In genomic region chr3:17327706-17328105, GRCm38 (mm10) we compare ENCODE assay signal across 16 mouse cellular contexts.
DNase-seq lines count a peak whose midpoint lies in the region; ATAC-seq lines count a peak whose summit lies in the region.
"Had no signal": no experiment of that assay in that cellular context is flagged by ENCODE, and none has a peak within 500 bp of the region (broad histone marks: within the 10 kb centered on the region; RNA-seq: fewer than 3 reads in every experiment).

No protein-coding gene starts in this region.

- ATAC-seq in forebrain, embryonic 13.5 days: no peak
- ATAC-seq in hindbrain, embryonic 11.5 days (ENCODE audit: low FRiP score): peak; percentile 46
- ATAC-seq in midbrain, embryonic 12.5 days (ENCODE audit: low FRiP score, low read depth): peak; percentile 78
- peak; percentile 51 for ATAC-seq in neural tube, embryonic 15.5 days (ENCODE audit: low FRiP score)
- ATAC-seq: inflammation-experienced regulatory T-cells, adult 6 months had no signal

- H3K9ac ChIP-seq in forebrain, embryonic 13.5 days: no peak overlapping the region
- H3K9ac ChIP-seq in hindbrain, embryonic 11.5 days (ENCODE audit: low read depth, low read length): no peak overlapping the region
- H3K9ac ChIP-seq in midbrain, embryonic 12.5 days (replicated peaks): 0 out of 2 replicates have a peak overlapping the region, but pooled peaks have one; percentile 20
- H3K9ac ChIP-seq in neural tube, embryonic 15.5 days (replicated peaks): peak overlapping the region; percentile 1
- H3K9ac ChIP-seq: heart, embryonic 15.5 days; kidney, embryonic 15.5 days; liver, embryonic 15.5 days; stomach, embryonic 15.5 days had no signal

- intact Hi-C loops in left cerebral cortex, postnatal 14 days (cut with DNase I): loop anchor here (10.0 kb wide), 1 partner anchor 393 kb away; no protein-coding TSS in a partner anchor

- no peak overlapping the region for H3K4me3 ChIP-seq in forebrain, embryonic 13.5 days
- H3K4me3 ChIP-seq in hindbrain, embryonic 11.5 days (ENCODE audit: low read depth, low read length): no peak overlapping the region
- no peak overlapping the region for H3K4me3 ChIP-seq in midbrain, embryonic 12.5 days
- no peak overlapping the region for H3K4me3 ChIP-seq in neural tube, embryonic 15.5 days (replicated peaks)
- H3K4me3 ChIP-seq: heart, embryonic 15.5 days; kidney, embryonic 15.5 days; liver, embryonic 15.5 days; stomach, embryonic 15.5 days had no signal

- WGBS in forebrain, embryonic 13.5 days: 61% methylated on average over 4 of the region's 4 CpGs
- 73% methylated on average over 4 of the region's 4 CpGs for WGBS in hindbrain, embryonic 11.5 days
- 57% methylated on average over 4 of the region's 4 CpGs for WGBS in midbrain, embryonic 12.5 days
- WGBS in neural tube, embryonic 15.5 days: 44% methylated on average over 4 of the region's 4 CpGs

- H3K27me3 ChIP-seq in forebrain, embryonic 13.5 days: no peaks in the 10 kb centered on the region
- no peaks in the 10 kb centered on the region for H3K27me3 ChIP-seq in hindbrain, embryonic 11.5 days (ENCODE audit: control insufficient read depth, insufficient read depth, low read length)
- H3K27me3 ChIP-seq in midbrain, embryonic 12.5 days: no peaks in the 10 kb centered on the region
- no peaks in the 10 kb centered on the region for H3K27me3 ChIP-seq in neural tube, embryonic 15.5 days (replicated peaks)
- H3K27me3 ChIP-seq: heart, embryonic 15.5 days; kidney, embryonic 15.5 days; liver, embryonic 15.5 days; stomach, embryonic 15.5 days had no signal

- peak overlapping the region; percentile 36 for H3K27ac ChIP-seq in forebrain, embryonic 13.5 days
- H3K27ac ChIP-seq in hindbrain, embryonic 11.5 days (ENCODE audit: low read depth, low read length): peak overlapping the region; percentile 54
- H3K27ac ChIP-seq in midbrain, embryonic 12.5 days (replicated peaks): peak overlapping the region; percentile 80
- H3K27ac ChIP-seq in neural tube, embryonic 15.5 days (replicated peaks): peak overlapping the region; percentile 89
- H3K27ac ChIP-seq: heart, embryonic 15.5 days; kidney, embryonic 15.5 days; liver, embryonic 15.5 days; stomach, embryonic 15.5 days had no signal

- H3K4me2 ChIP-seq in forebrain, embryonic 13.5 days: no peak overlapping the region
- H3K4me2 ChIP-seq in hindbrain, embryonic 11.5 days (replicated peaks; ENCODE audit: low read depth, low read length): no peak overlapping the region
- peak overlapping the region; percentile 23; the same call in 1 of the 2 replicates for H3K4me2 ChIP-seq in midbrain, embryonic 12.5 days (replicated peaks)
- peak overlapping the region; percentile 35; the same call in 1 of the 2 replicates for H3K4me2 ChIP-seq in neural tube, embryonic 15.5 days
- H3K4me2 ChIP-seq: heart, embryonic 15.5 days; kidney, embryonic 15.5 days; liver, embryonic 15.5 days; stomach, embryonic 15.5 days had no signal

- H3K9me3 ChIP-seq in forebrain, embryonic 13.5 days (replicated peaks): no peaks in the 10 kb centered on the region
- H3K9me3 ChIP-seq in hindbrain, embryonic 11.5 days (ENCODE audit: control insufficient read depth, low read length): no peaks in the 10 kb centered on the region
- no peaks in the 10 kb centered on the region for H3K9me3 ChIP-seq in midbrain, embryonic 12.5 days
- H3K9me3 ChIP-seq in neural tube, embryonic 15.5 days (replicated peaks): no peaks in the 10 kb centered on the region
- H3K9me3 ChIP-seq: heart, embryonic 15.5 days; kidney, embryonic 15.5 days; liver, embryonic 15.5 days; stomach, embryonic 15.5 days had no signal

- no peak for DNase-seq in hindbrain, embryonic 11.5 days (ENCODE audit: low spot score)
- no peak for DNase-seq in liver
- no peak for DNase-seq in left cerebral cortex, postnatal 14 days (ENCODE audit: low spot score in 2 of 2)
- DNase-seq in gastrocnemius, postnatal 4 days (ENCODE audit: low spot score in 2 of 2): no peak
- DNase-seq: cerebellum, adult 8-10 months; embryo, embryonic 11 days; lung, postnatal 10 days; spleen, adult 18-20 months had no signal

- H3K36me3 ChIP-seq in forebrain, embryonic 13.5 days (ENCODE audit: poor library complexity, severe bottlenecking): no peaks in the 10 kb centered on the region
- H3K36me3 ChIP-seq in hindbrain, embryonic 11.5 days (ENCODE audit: control insufficient read depth, insufficient read depth, low read length): no peaks in the 10 kb centered on the region
- no peaks in the 10 kb centered on the region for H3K36me3 ChIP-seq in midbrain, embryonic 12.5 days
- no peaks in the 10 kb centered on the region for H3K36me3 ChIP-seq in neural tube, embryonic 15.5 days
- H3K36me3 ChIP-seq: heart, embryonic 15.5 days; kidney, embryonic 15.5 days; liver, embryonic 15.5 days; stomach, embryonic 15.5 days had no signal

- 0 out of 2 replicates have a peak, but pooled peaks cover 13% of the 10 kb centered on the region for H3K4me1 ChIP-seq in forebrain, embryonic 13.5 days
- peaks cover 2% of the 10 kb centered on the region; the same call in 1 of the 2 replicates for H3K4me1 ChIP-seq in hindbrain, embryonic 11.5 days (replicated peaks; ENCODE audit: control insufficient read depth, insufficient read depth, low read length)
- H3K4me1 ChIP-seq in midbrain, embryonic 12.5 days: peaks cover 33% of the 10 kb centered on the region; the same call in 1 of the 2 replicates
- peaks cover 5% of the 10 kb centered on the region for H3K4me1 ChIP-seq in neural tube, embryonic 15.5 days
- H3K4me1 ChIP-seq: heart, embryonic 15.5 days; kidney, embryonic 15.5 days; liver, embryonic 15.5 days; stomach, embryonic 15.5 days had no signal

Comparison
In these comparisons a context has a peak if more than half of its experiments do, and no peak if none do; other contexts are left out.
1. H3K27ac ChIP-seq: peak in every context shown above with its lines; median percentile 89 in neural tube, embryonic 15.5 days; 80 in midbrain, embryonic 12.5 days; 54 in hindbrain, embryonic 11.5 days; 36 in forebrain, embryonic 13.5 days.
2. H3K4me2 ChIP-seq: peak in midbrain, embryonic 12.5 days (single experiment) and neural tube, embryonic 15.5 days (single experiment); none in forebrain, embryonic 13.5 days (single experiment) and hindbrain, embryonic 11.5 days (single experiment).
3. H3K9ac ChIP-seq: peak in midbrain, embryonic 12.5 days (single experiment) and neural tube, embryonic 15.5 days (single experiment); none in forebrain, embryonic 13.5 days (single experiment) and hindbrain, embryonic 11.5 days (single experiment).